Mouse (Mus musculus): ENCODE measurements around the gene Slc4a4. TPM values are rescaled to one million over a fixed set of nuclear protein-coding genes. Genes with fewer than 3 reads are reported as not detected.

The Slc4a4 gene
- polyA plus RNA-seq, 1 experiment from 2014 or later = 1.5 TPM

GRCm38 (mm10) chr5:89068072-89068471 is 181.5 kb downstream of the Slc4a4 start:
- 89% methylated on average over 5 of the region's 5 CpGs for WGBS

GRCm38 (mm10) chr5:89070051-89070450 is 183.4 kb downstream of the Slc4a4 start:
- 87% methylated on average over 3 of the region's 3 CpGs for whole genome bisulfite sequencing
- Histone ChIP-seq H3K27me3 (replicated peaks; ENCODE audit: control insufficient read depth, insufficient read depth, low read length) (no peaks in the 10 kb centered on the region), H3K4me2 (no peak overlapping the region), H3K9ac (ENCODE audit: low read depth, low read length) (no peak overlapping the region), H3K36me3 (ENCODE audit: control insufficient read depth, insufficient read depth, low read length) (no peaks in the 10 kb centered on the region), H3K4me3 (ENCODE audit: low read depth, low read length) (no peak overlapping the region), H3K27ac (ENCODE audit: low read depth, low read length) (no peak overlapping the region), H3K9me3 (ENCODE audit: control insufficient read depth, low read length) (no peaks in the 10 kb centered on the region), H3K4me1 (replicated peaks; ENCODE audit: control insufficient read depth, insufficient read depth, low read length) (no peaks in the 10 kb centered on the region)
- ATAC-seq (replicated peaks; ENCODE audit: low FRiP score) = no peak
- DNase-seq (ENCODE audit: low spot score) = no peak

More at GRCm38 (mm10) chr5:89068072-89068471, 181.5 kb downstream of the Slc4a4 start:
- no peaks in the 10 kb centered on the region for H3K27me3 ChIP-seq (replicated peaks; ENCODE audit: control insufficient read depth, insufficient read depth, low read length)
- no peak for DNase-seq (ENCODE audit: low spot score)
- no peak overlapping the region for H3K4me3 ChIP-seq (ENCODE audit: low read depth, low read length)
- H3K4me2 ChIP-seq = no peak overlapping the region
- no peaks in the 10 kb centered on the region for H3K4me1 ChIP-seq (replicated peaks; ENCODE audit: control insufficient read depth, insufficient read depth, low read length)
- H3K36me3 ChIP-seq (ENCODE audit: control insufficient read depth, insufficient read depth, low read length) = no peaks in the 10 kb centered on the region
- no peak overlapping the region for H3K27ac ChIP-seq (ENCODE audit: low read depth, low read length)
- no peak for ATAC-seq (replicated peaks; ENCODE audit: low FRiP score)
- H3K9me3 ChIP-seq (ENCODE audit: control insufficient read depth, low read length) = no peaks in the 10 kb centered on the region
- H3K9ac ChIP-seq (ENCODE audit: low read depth, low read length) = no peak overlapping the region

GRCm38 (mm10) chr5:89071957-89072356 is 185.3 kb downstream of the Slc4a4 start:
- DNase-seq (ENCODE audit: low spot score) (no peak), ATAC-seq (replicated peaks; ENCODE audit: low FRiP score) (no peak)
- Histone ChIP-seq H3K27me3 (replicated peaks; ENCODE audit: control insufficient read depth, insufficient read depth, low read length) (no peaks in the 10 kb centered on the region), H3K27ac (ENCODE audit: low read depth, low read length) (no peak overlapping the region), H3K36me3 (ENCODE audit: control insufficient read depth, insufficient read depth, low read length) (no peaks in the 10 kb centered on the region), H3K4me2 (no peak overlapping the region), H3K9ac (ENCODE audit: low read depth, low read length) (no peak overlapping the region), H3K4me3 (ENCODE audit: low read depth, low read length) (no peak overlapping the region), H3K4me1 (replicated peaks; ENCODE audit: control insufficient read depth, insufficient read depth, low read length) (no peaks in the 10 kb centered on the region), H3K9me3 (ENCODE audit: control insufficient read depth, low read length) (no peaks in the 10 kb centered on the region)
- WGBS = 76% methylated on average over 4 of the region's 4 CpGs

- H3K4me3 ChIP-seq (ENCODE audit: low read depth, low read length) = no peak overlapping the region
- no peak overlapping the region for H3K4me2 ChIP-seq
- H3K27ac ChIP-seq (ENCODE audit: low read depth, low read length) = no peak overlapping the region
- no peak overlapping the region for H3K9ac ChIP-seq (ENCODE audit: low read depth, low read length)
- no peaks in the 10 kb centered on the region for H3K4me1 ChIP-seq (replicated peaks; ENCODE audit: control insufficient read depth, insufficient read depth, low read length)
- no peaks in the 10 kb centered on the region for H3K9me3 ChIP-seq (ENCODE audit: control insufficient read depth, low read length)
- no peaks in the 10 kb centered on the region for H3K36me3 ChIP-seq (ENCODE audit: control insufficient read depth, insufficient read depth, low read length)
- H3K27me3 ChIP-seq (replicated peaks; ENCODE audit: control insufficient read depth, insufficient read depth, low read length) = no peaks in the 10 kb centered on the region
- WGBS = 70% methylated on average over 1 of the region's 1 CpGs
- ATAC-seq (replicated peaks; ENCODE audit: low FRiP score) (no peak), DNase-seq (ENCODE audit: low spot score) (no peak)
These were observed 191.1 kb downstream of the Slc4a4 start for GRCm38 (mm10) chr5:89077711-89078110.

- DNase-seq (ENCODE audit: low spot score) = no peak
- Histone ChIP-seq H3K9ac (ENCODE audit: low read depth, low read length) (no peak overlapping the region), H3K4me1 (replicated peaks; ENCODE audit: control insufficient read depth, insufficient read depth, low read length) (no peaks in the 10 kb centered on the region), H3K4me2 (no peak overlapping the region), H3K36me3 (ENCODE audit: control insufficient read depth, insufficient read depth, low read length) (no peaks in the 10 kb centered on the region), H3K27ac (ENCODE audit: low read depth, low read length) (no peak overlapping the region), H3K4me3 (ENCODE audit: low read depth, low read length) (no peak overlapping the region), H3K27me3 (replicated peaks; ENCODE audit: control insufficient read depth, insufficient read depth, low read length) (no peaks in the 10 kb centered on the region), H3K9me3 (ENCODE audit: control insufficient read depth, low read length) (no peaks in the 10 kb centered on the region)
- WGBS = 80% methylated on average over 4 of the region's 4 CpGs
- no peak for ATAC-seq (replicated peaks; ENCODE audit: low FRiP score)
These were observed 196.9 kb downstream of the Slc4a4 start for GRCm38 (mm10) chr5:89083476-89083875.

GRCm38 (mm10) chr5:89087916-89088315 is 201.3 kb downstream of the Slc4a4 start:
- no peak for ATAC-seq (replicated peaks; ENCODE audit: low FRiP score)
- no peaks in the 10 kb centered on the region for H3K36me3 ChIP-seq (ENCODE audit: control insufficient read depth, insufficient read depth, low read length)
- H3K4me2 ChIP-seq = no peak overlapping the region
- no peak overlapping the region for H3K9ac ChIP-seq (ENCODE audit: low read depth, low read length)
- no peak for DNase-seq (ENCODE audit: low spot score)
- no peaks in the 10 kb centered on the region for H3K9me3 ChIP-seq (ENCODE audit: control insufficient read depth, low read length)
- H3K4me3 ChIP-seq (ENCODE audit: low read depth, low read length) = no peak overlapping the region
- H3K4me1 ChIP-seq (replicated peaks; ENCODE audit: control insufficient read depth, insufficient read depth, low read length) = no peaks in the 10 kb centered on the region
- 79% methylated on average over 7 of the region's 7 CpGs for WGBS
- no peak overlapping the region for H3K27ac ChIP-seq (ENCODE audit: low read depth, low read length)
- no peaks in the 10 kb centered on the region for H3K27me3 ChIP-seq (replicated peaks; ENCODE audit: control insufficient read depth, insufficient read depth, low read length)

- Histone ChIP-seq H3K9me3 (ENCODE audit: control insufficient read depth, low read length) (no peaks in the 10 kb centered on the region), H3K4me3 (ENCODE audit: low read depth, low read length) (no peak overlapping the region), H3K4me1 (replicated peaks; ENCODE audit: control insufficient read depth, insufficient read depth, low read length) (no peaks in the 10 kb centered on the region), H3K9ac (ENCODE audit: low read depth, low read length) (no peak overlapping the region), H3K4me2 (no peak overlapping the region), H3K36me3 (ENCODE audit: control insufficient read depth, insufficient read depth, low read length) (no peaks in the 10 kb centered on the region), H3K27me3 (replicated peaks; ENCODE audit: control insufficient read depth, insufficient read depth, low read length) (no peaks in the 10 kb centered on the region), H3K27ac (ENCODE audit: low read depth, low read length) (no peak overlapping the region)
- 76% methylated on average over 11 of the region's 11 CpGs for WGBS
- ATAC-seq (replicated peaks; ENCODE audit: low FRiP score) (no peak), DNase-seq (ENCODE audit: low spot score) (no peak)
These were observed 201.8 kb downstream of the Slc4a4 start for GRCm38 (mm10) chr5:89088462-89088861.

- Histone ChIP-seq H3K4me3 (ENCODE audit: low read depth, low read length) (no peak overlapping the region), H3K4me2 (no peak overlapping the region), H3K4me1 (replicated peaks; ENCODE audit: control insufficient read depth, insufficient read depth, low read length) (no peaks in the 10 kb centered on the region), H3K9me3 (ENCODE audit: control insufficient read depth, low read length) (no peaks in the 10 kb centered on the region), H3K27me3 (replicated peaks; ENCODE audit: control insufficient read depth, insufficient read depth, low read length) (no peaks in the 10 kb centered on the region), H3K27ac (ENCODE audit: low read depth, low read length) (no peak overlapping the region), H3K36me3 (ENCODE audit: control insufficient read depth, insufficient read depth, low read length) (no peaks in the 10 kb centered on the region), H3K9ac (ENCODE audit: low read depth, low read length) (no peak overlapping the region)
- 67% methylated on average over 3 of the region's 3 CpGs for WGBS
- ATAC-seq (replicated peaks; ENCODE audit: low FRiP score) (no peak), DNase-seq (ENCODE audit: low spot score) (no peak)
These were observed 203.5 kb downstream of the Slc4a4 start for GRCm38 (mm10) chr5:89090131-89090530.

- no peak for ATAC-seq (replicated peaks; ENCODE audit: low FRiP score)
- Histone ChIP-seq H3K9ac (ENCODE audit: low read depth, low read length) (no peak overlapping the region), H3K27ac (ENCODE audit: low read depth, low read length) (no peak overlapping the region), H3K36me3 (ENCODE audit: control insufficient read depth, insufficient read depth, low read length) (no peaks in the 10 kb centered on the region), H3K9me3 (ENCODE audit: control insufficient read depth, low read length) (no peaks in the 10 kb centered on the region), H3K4me3 (ENCODE audit: low read depth, low read length) (no peak overlapping the region), H3K4me2 (no peak overlapping the region), H3K27me3 (replicated peaks; ENCODE audit: control insufficient read depth, insufficient read depth, low read length) (no peaks in the 10 kb centered on the region), H3K4me1 (replicated peaks; ENCODE audit: control insufficient read depth, insufficient read depth, low read length) (no peaks in the 10 kb centered on the region)
- no peak for DNase-seq (ENCODE audit: low spot score)
These were observed 209.8 kb downstream of the Slc4a4 start for GRCm38 (mm10) chr5:89096371-89096770.
